Mouse (Mus musculus): ENCODE measurements around the gene Cmip. TPM values are rescaled to one million over a fixed set of nuclear protein-coding genes. Genes with fewer than 3 reads are reported as not detected.

The Cmip gene
- total and polyA plus RNA-seq, 3 experiments = 17.0 to 71.8 TPM; not detected in 1

DNA sequence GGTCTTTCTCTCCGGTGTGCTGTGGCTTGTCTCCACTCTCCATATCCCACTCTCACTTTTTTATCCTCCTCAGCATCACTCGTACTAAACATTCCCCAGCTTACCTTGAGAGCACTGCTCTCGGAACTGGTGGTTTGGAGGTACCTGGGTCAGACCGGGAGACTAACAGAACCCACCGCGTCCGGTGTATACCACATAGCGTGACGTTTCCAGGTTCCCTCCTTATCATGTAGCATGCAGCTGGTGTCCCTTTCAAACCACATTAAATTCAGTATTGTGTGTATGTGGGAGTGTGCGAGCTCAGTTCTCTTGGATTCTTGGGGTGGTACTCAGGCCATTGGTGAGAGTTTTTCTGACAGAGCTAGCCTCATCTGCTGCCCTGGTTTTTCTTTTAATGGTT, 21.4 kb downstream of the Cmip start:
- Histone ChIP-seq H3K9ac (ENCODE audit: control insufficient read depth, low read depth, low read length, poor library complexity, severe bottlenecking) (no peak overlapping the region), H3K4me1 (ENCODE audit: control insufficient read depth in 1 of 2, insufficient read depth in 2 of 2, low read length in 2 of 2) (peaks cover 0 to 2% of the 10 kb centered on the region in 2 experiments; a peak in 1 of 4 replicates), H3K36me3 (ENCODE audit: control insufficient read depth in 1 of 2, insufficient read depth in 2 of 2, low read length in 2 of 2) (no peaks in the 10 kb centered on the region; a peak in 2 of 4 replicates), H3K27me3 (ENCODE audit: control insufficient read depth in 1 of 2, insufficient read depth in 2 of 2, low read length in 2 of 2) (no peaks in the 10 kb centered on the region), H3K27ac (ENCODE audit: control insufficient read depth, low read depth, low read length) (no peak overlapping the region), H3K79me2 (ENCODE audit: control insufficient read depth, insufficient read depth, low read length, poor library complexity) (peaks cover 85% of the 10 kb centered on the region), H3K4me3 (ENCODE audit: control insufficient read depth in 1 of 2, insufficient read depth in 1 of 2, low read depth in 2 of 2, low read length in 2 of 2) (no peak overlapping the region), H3K9me3 (replicated peaks; ENCODE audit: insufficient read depth, low read length) (no peaks in the 10 kb centered on the region)
- DNase-seq (ENCODE audit: low read depth, low spot score) = no peak
- TF ChIP-seq E2F4 (IDR thresholded peaks at IDR 0.05; ENCODE audit: borderline replicate concordance, low read depth, low read length) (no peak), TAL1 (IDR thresholded peaks at IDR 0.05; ENCODE audit: low read length) (peak; percentile 41)

DNA sequence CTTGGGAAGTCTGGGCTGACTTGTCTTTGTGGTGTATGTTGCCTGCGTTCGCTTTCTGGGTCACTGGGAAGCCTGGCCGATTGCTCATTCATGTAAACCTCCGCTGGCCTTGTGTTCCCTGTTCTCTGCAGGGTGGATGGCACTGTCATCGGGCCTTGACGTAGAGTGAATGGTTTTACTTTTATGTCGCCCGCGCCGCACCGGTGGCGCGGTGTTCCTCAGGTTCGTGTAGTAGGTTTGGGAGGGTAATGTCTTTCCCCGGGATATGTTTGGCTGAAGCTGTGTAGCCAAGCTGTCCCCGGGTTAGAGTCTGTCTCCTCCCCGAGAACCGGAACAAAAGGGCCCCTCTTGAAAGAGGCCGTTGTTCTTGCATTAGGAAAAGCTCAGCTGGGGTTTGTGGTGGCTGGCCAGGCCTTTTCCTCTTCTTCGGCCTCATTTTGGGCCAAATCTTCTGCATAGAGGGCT, 21.8 kb downstream of the Cmip start:
- TF ChIP-seq MAX (IDR thresholded peaks at IDR 0.05; ENCODE audit: low read length) = no peak
- no peaks in the 10 kb centered on the region; a peak in 2 of 4 replicates for H3K36me3 ChIP-seq (ENCODE audit: control insufficient read depth in 1 of 2, insufficient read depth in 2 of 2, low read length in 2 of 2)
- H3K79me2 ChIP-seq (ENCODE audit: control insufficient read depth, insufficient read depth, low read length, poor library complexity) = peaks cover 87% of the 10 kb centered on the region
- peaks cover 0 to 2% of the 10 kb centered on the region in 2 experiments; a peak in 1 of 4 replicates for H3K4me1 ChIP-seq (ENCODE audit: control insufficient read depth in 1 of 2, insufficient read depth in 2 of 2, low read length in 2 of 2)
- DNase-seq (ENCODE audit: low read depth, low spot score) = no peak
- H3K27me3 ChIP-seq (ENCODE audit: control insufficient read depth in 1 of 2, insufficient read depth in 2 of 2, low read length in 2 of 2) = no peaks in the 10 kb centered on the region
- H3K27ac ChIP-seq (ENCODE audit: control insufficient read depth, low read depth, low read length) = no peak overlapping the region
- H3K9ac ChIP-seq (ENCODE audit: control insufficient read depth, low read depth, low read length, poor library complexity, severe bottlenecking) = no peak overlapping the region
- no peaks in the 10 kb centered on the region for H3K9me3 ChIP-seq (replicated peaks; ENCODE audit: insufficient read depth, low read length)
- H3K4me3 ChIP-seq (ENCODE audit: control insufficient read depth in 1 of 2, insufficient read depth in 1 of 2, low read depth in 2 of 2, low read length in 2 of 2) = no peak overlapping the region

DNA sequence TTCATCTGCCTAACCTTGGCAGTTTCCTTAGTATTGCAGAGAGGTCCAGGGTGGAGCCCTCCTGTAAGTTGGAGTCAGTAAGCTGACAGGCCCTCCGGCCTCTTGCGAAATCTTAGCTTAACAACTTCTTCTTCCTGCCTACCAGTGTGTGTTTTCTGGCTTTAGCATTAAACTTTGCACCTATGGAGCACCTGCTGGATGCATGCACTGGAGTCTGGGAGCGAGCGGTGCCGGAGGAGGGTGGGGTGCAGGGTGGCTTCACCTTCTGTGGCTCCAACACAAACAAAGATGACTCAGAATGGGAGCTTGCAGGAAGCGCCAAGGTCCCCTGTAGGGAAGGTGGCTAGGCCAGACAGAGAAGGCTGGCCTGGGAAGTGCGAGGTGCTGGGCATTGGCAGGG, 23.6 kb downstream of the Cmip start:
- TF ChIP-seq RAD21 (IDR thresholded peaks at IDR 0.05; ENCODE audit: low read depth, low read length) = no peak
- TF ChIP-seq CHD1 (IDR thresholded peaks at IDR 0.05; ENCODE audit: low read depth, low read length) = no peak
- TF ChIP-seq MAX (IDR thresholded peaks at IDR 0.05; ENCODE audit: low read length) = no peak
- no peak for TF ChIP-seq MAZ (IDR thresholded peaks at IDR 0.05; ENCODE audit: low read depth, low read length)
- no peak for TF ChIP-seq TBP (IDR thresholded peaks at IDR 0.05; ENCODE audit: low read depth, low read length)
- TF ChIP-seq RCOR1 (IDR thresholded peaks at IDR 0.05; ENCODE audit: low read depth, low read length) = no peak
- TF ChIP-seq ETS1 (IDR thresholded peaks at IDR 0.05; ENCODE audit: low read depth, low read length) = no peak
- TF ChIP-seq BHLHE40 (IDR thresholded peaks at IDR 0.05; ENCODE audit: borderline replicate concordance, low read depth, low read length) = no peak
- no peak for TF ChIP-seq MAFK (IDR thresholded peaks at IDR 0.05; ENCODE audit: borderline replicate concordance, low read depth, low read length)
- no peak for TF ChIP-seq JUND (IDR thresholded peaks at IDR 0.05; ENCODE audit: low read depth, low read length)
- TF ChIP-seq TCF12 (IDR thresholded peaks at IDR 0.05; ENCODE audit: low read depth, low read length) = no peak
- TF ChIP-seq TAL1 (IDR thresholded peaks at IDR 0.05; ENCODE audit: low read length) = no peak

More for the DNA sequence above, 23.6 kb downstream of the Cmip start:
- no peak overlapping the region for H3K27ac ChIP-seq (ENCODE audit: control insufficient read depth, low read depth, low read length)
- H3K79me2 ChIP-seq (ENCODE audit: control insufficient read depth, insufficient read depth, low read length, poor library complexity) = peaks cover 79% of the 10 kb centered on the region
- H3K4me1 ChIP-seq (ENCODE audit: control insufficient read depth in 1 of 2, insufficient read depth in 2 of 2, low read length in 2 of 2) = peaks cover 0 to 2% of the 10 kb centered on the region in 2 experiments; a peak in 1 of 4 replicates
- no peaks in the 10 kb centered on the region for H3K27me3 ChIP-seq (ENCODE audit: control insufficient read depth in 1 of 2, insufficient read depth in 2 of 2, low read length in 2 of 2)
- no peak for DNase-seq (ENCODE audit: low read depth, low spot score)
- no peaks in the 10 kb centered on the region; a peak in 2 of 4 replicates for H3K36me3 ChIP-seq (ENCODE audit: control insufficient read depth in 1 of 2, insufficient read depth in 2 of 2, low read length in 2 of 2)
- H3K9me3 ChIP-seq (replicated peaks; ENCODE audit: insufficient read depth, low read length) = no peaks in the 10 kb centered on the region
- H3K4me3 ChIP-seq (ENCODE audit: control insufficient read depth in 1 of 2, insufficient read depth in 1 of 2, low read depth in 2 of 2, low read length in 2 of 2) = no peak overlapping the region
- no peak overlapping the region for H3K9ac ChIP-seq (ENCODE audit: control insufficient read depth, low read depth, low read length, poor library complexity, severe bottlenecking)

All from MEL (cell line).